Mouse (Mus musculus) heart, postnatal 0 days (tissue): Measurements from ENCODE around the gene Tpcn2.

ENCODE experiments used
- CTCF ChIP-seq: IDR thresholded peaks from 2 replicates; pipeline ENCODE4 v1.5.1; 2016; ENCODE audit warnings: antibody characterized with exemption, control low read depth, low read depth
- EP300 ChIP-seq: IDR thresholded peaks from 2 replicates; pipeline ENCODE4 v1.6.1; 2016; ENCODE audit warnings: antibody characterized with exemption, low read depth

- TF ChIP-seq CTCF: no peak
- TF ChIP-seq EP300: no peak
Measured at GRCm38 (mm10) chr7:145314785-145315411, 31.1 kb upstream of the Tpcn2 start, which contains the start of gene Mrgprd.
